Mouse (Mus musculus) heart, postnatal 0 days (tissue): Measurements from ENCODE around the gene Pacs2. TPM values are rescaled to one million over a fixed set of nuclear protein-coding genes. Genes with fewer than 3 reads are reported as not detected.
A peak's percentile ranks its signal among the peaks of the same experiment; 100 is the strongest.

Experiments used
- ATAC-seq: fragments of 200-750 bp; cut with Nextera tagmentation; 2 replicates; pipeline ENCODE4 v1.8.0; 2017; ENCODE audit warnings: low read depth, moderate number of reproducible peaks, moderate library complexity; ENCODE audit not compliant: insufficient read depth
- DNase-seq: peaks from one replicate; pipeline ENCODE4 v3.0.0-alpha.2; 2016; ENCODE audit warnings: low spot score
- H3K27ac ChIP-seq: fragments of 300-500 bp; sonication (generic); 2 replicates; pipeline ENCODE4 v1.5.1; 2014; ENCODE audit warnings: low read depth, mild to moderate bottlenecking
- H3K27me3 ChIP-seq: fragments of 300-500 bp; sonication (generic); 2 replicates; pipeline ENCODE4 v1.6.1; 2014; ENCODE audit warnings: low read length, mixed read lengths; ENCODE audit not compliant: control insufficient read depth, insufficient read depth
- H3K36me3 ChIP-seq: fragments of 300-500 bp; sonication (generic); replicated peaks from 2 replicates; pipeline ENCODE4 v1.6.1; 2014; ENCODE audit warnings: low read length, mixed read lengths; ENCODE audit not compliant: control insufficient read depth, insufficient read depth
- H3K4me1 ChIP-seq: fragments of 300-500 bp; sonication (generic); 2 replicates; pipeline ENCODE4 v1.6.1; 2014; ENCODE audit warnings: antibody characterized with exemption; ENCODE audit not compliant: control insufficient read depth, insufficient read depth
- H3K4me2 ChIP-seq: fragments of 300-500 bp; sonication (generic); 2 replicates; pipeline ENCODE4 v1.6.1; 2014; ENCODE audit warnings: low read depth, mild to moderate bottlenecking, low read length, moderate library complexity
- H3K4me3 ChIP-seq: fragments of 300-500 bp; sonication (generic); 2 replicates; pipeline ENCODE4 v1.5.1; 2014; ENCODE audit warnings: low read depth, low read length
- H3K9ac ChIP-seq: fragments of 300-500 bp; sonication (generic); replicated peaks from 2 replicates; pipeline ENCODE4 v1.6.1; 2014; ENCODE audit warnings: low read depth, low read length, mixed read lengths
- H3K9me3 ChIP-seq: fragments of 300-500 bp; sonication (generic); replicated peaks from 2 replicates; pipeline ENCODE4 v1.6.1; 2016; ENCODE audit warnings: low read length; ENCODE audit not compliant: control insufficient read depth
- CTCF ChIP-seq: IDR thresholded peaks from 2 replicates; pipeline ENCODE4 v1.5.1; 2016; ENCODE audit warnings: antibody characterized with exemption, control low read depth, low read depth
- EP300 ChIP-seq: IDR thresholded peaks from 2 replicates; pipeline ENCODE4 v1.6.1; 2016; ENCODE audit warnings: antibody characterized with exemption, low read depth
- WGBS: fragments of 180-500 bp; shearing (Covaris S2); extraction: QIAGEN DNeasy Blood & Tissue Kit; methylation state at CpG from one replicate; pipeline ENCODE4 v1.1.7; 2014; 5-methylcytosine and 5-hydroxymethylcytosine counted together
- polyA plus RNA-seq: library from polyadenylated mRNA; unstranded; fragments of >200 nt; fragmentation: Nextera tagmentation; extraction: Ambion mirVana; gene quantifications from 2 replicates; pipeline ENCODE4 v1.2.1, GENCODE M21; 2015
- total RNA-seq: library from RNA; depleted of rRNA; stranded (reverse); fragments of >200 nt; gene quantifications from 2 replicates; pipeline ENCODE4 v1.2.3, GENCODE M21; 2014; ENCODE audit warnings: low replicate concordance

The Pacs2 gene
- total and polyA plus RNA-seq, 2 experiments from 2014 or later, result 5.1 to 38.5 TPM

GRCm38 (mm10) chr12:112976371-112977073 lies 37.8 kb upstream of the Pacs2 start, which contains the start of gene Btbd6:
Gene Btbd6, plus strand, starts transcription at chr12:112976482.
- WGBS, result under 1% methylated on average over 66 of the region's 80 CpGs
- peaks cover 70% of the 10 kb centered on the region for H3K36me3 ChIP-seq
- no peaks in the 10 kb centered on the region for H3K27me3 ChIP-seq

GRCm38 (mm10) chr12:112977156-112977555 lies 37.2 kb upstream of the Pacs2 start:
- ATAC-seq, result no peak
- WGBS, result 42% methylated on average over 12 of the region's 12 CpGs
- H3K27me3 ChIP-seq, result no peaks in the 10 kb centered on the region
- H3K4me1 ChIP-seq, result peaks cover 12% of the 10 kb centered on the region
- DNase-seq, result no peak
- peaks cover 66% of the 10 kb centered on the region for H3K36me3 ChIP-seq
- H3K9me3 ChIP-seq, result no peaks in the 10 kb centered on the region
- H3K4me3 ChIP-seq, result peak overlapping the region; percentile 66
- H3K9ac ChIP-seq, result peak overlapping the region; percentile 72
- peak overlapping the region; percentile 88 for H3K27ac ChIP-seq
- peak overlapping the region; percentile 92 for H3K4me2 ChIP-seq
- TF ChIP-seq EP300 (no peak), CTCF (no peak)

More at GRCm38 (mm10) chr12:112976371-112977073, 37.8 kb upstream of the Pacs2 start, which contains the start of gene Btbd6:
- Histone ChIP-seq H3K4me1 (peaks cover 12% of the 10 kb centered on the region), H3K4me2 (peak within 1 kb of the TSS; percentile 92), H3K9ac (peak within 1 kb of the TSS; percentile 72), H3K9me3 (no peaks in the 10 kb centered on the region), H3K4me3 (peak within 1 kb of the TSS; percentile 66), H3K27ac (peak within 1 kb of the TSS; percentile 88)
- ATAC-seq, result peak; percentile 95
- TF ChIP-seq EP300 (no peak; the same call in 1 of the 2 replicates), CTCF (peak; percentile 54)
- peak; percentile 88 for DNase-seq

GRCm38 (mm10) chr12:112982031-112982430 lies 32.3 kb upstream of the Pacs2 start:
- no peaks in the 10 kb centered on the region for H3K27me3 ChIP-seq
- H3K9me3 ChIP-seq, result no peaks in the 10 kb centered on the region
- 35% methylated on average over 2 of the region's 2 CpGs for WGBS
- ATAC-seq, result no peak
- no peak overlapping the region for H3K4me3 ChIP-seq
- no peak overlapping the region; the same call in 1 of the 2 replicates for H3K27ac ChIP-seq
- no peak for DNase-seq
- peaks cover 70% of the 10 kb centered on the region for H3K36me3 ChIP-seq
- no peak for TF ChIP-seq CTCF
- TF ChIP-seq EP300, result no peak
- no peak overlapping the region for H3K9ac ChIP-seq
- H3K4me2 ChIP-seq, result no peak overlapping the region
- H3K4me1 ChIP-seq, result peaks cover 6% of the 10 kb centered on the region

- DNase-seq (no peak), ATAC-seq (no peak)
- H3K9me3 ChIP-seq, result no peaks in the 10 kb centered on the region
- H3K36me3 ChIP-seq, result peaks cover 52% of the 10 kb centered on the region
- H3K4me1 ChIP-seq, result no peaks in the 10 kb centered on the region
- 95% methylated on average over 6 of the region's 6 CpGs for WGBS
- no peak for TF ChIP-seq EP300
- TF ChIP-seq CTCF, result peak; percentile 38
- no peaks in the 10 kb centered on the region for H3K27me3 ChIP-seq
- H3K27ac ChIP-seq, result no peak overlapping the region
- H3K9ac ChIP-seq, result no peak overlapping the region
- H3K4me2 ChIP-seq, result no peak overlapping the region
- no peak overlapping the region for H3K4me3 ChIP-seq
Observed at GRCm38 (mm10) chr12:112985346-112985745, 29.0 kb upstream of the Pacs2 start.

- Histone ChIP-seq H3K9me3 (no peaks in the 10 kb centered on the region), H3K4me3 (no peak overlapping the region), H3K4me1 (no peaks in the 10 kb centered on the region), H3K27ac (no peak overlapping the region), H3K9ac (no peak overlapping the region), H3K4me2 (no peak overlapping the region), H3K36me3 (peaks cover 48% of the 10 kb centered on the region), H3K27me3 (no peaks in the 10 kb centered on the region)
- no peak for ATAC-seq
- peak; percentile 19 for DNase-seq
- TF ChIP-seq EP300 (no peak), CTCF (peak; percentile 44)
- WGBS, result 74% methylated on average over 6 of the region's 6 CpGs
Observed at GRCm38 (mm10) chr12:112987877-112988276, 26.4 kb upstream of the Pacs2 start.
